Mouse (Mus musculus): Measurements from ENCODE around the gene 4932438H23Rik. TPM values are rescaled to one million over a fixed set of nuclear protein-coding genes. Genes with fewer than 3 reads are reported as not detected.

4932438H23Rik gene
- polyA plus RNA-seq, 1 experiment = not detected

GRCm38 (mm10) chr16:91116696-91117095 lies 21.8 kb upstream of the 4932438H23Rik start:
- H3K36me3 ChIP-seq (ENCODE audit: control insufficient read depth, insufficient read depth, low read length) = no peaks in the 10 kb centered on the region
- no peak overlapping the region for H3K4me3 ChIP-seq (ENCODE audit: extremely low read depth, insufficient read depth, insufficient read length)
- TF ChIP-seq POLR2A (IDR thresholded peaks at IDR 0.05; ENCODE audit: low read depth, low read length) = no peak
- TF ChIP-seq CTCF (IDR thresholded peaks at IDR 0.05; ENCODE audit: extremely low read depth, insufficient read depth, insufficient read length, insufficient replicate concordance) = no peak
- DNase-seq (ENCODE audit: low read depth in 1 of 2, low spot score in 2 of 2) = no peak
- H3K4me1 ChIP-seq (ENCODE audit: control insufficient read depth, insufficient read depth, insufficient read length) = no peaks in the 10 kb centered on the region
- H3K27ac ChIP-seq (ENCODE audit: insufficient read depth, low read length) = no peak overlapping the region
- 61% methylated on average over 7 of the region's 7 CpGs for WGBS
- no peaks in the 10 kb centered on the region for H3K27me3 ChIP-seq (ENCODE audit: control insufficient read depth, insufficient read depth, low read length)

DNA sequence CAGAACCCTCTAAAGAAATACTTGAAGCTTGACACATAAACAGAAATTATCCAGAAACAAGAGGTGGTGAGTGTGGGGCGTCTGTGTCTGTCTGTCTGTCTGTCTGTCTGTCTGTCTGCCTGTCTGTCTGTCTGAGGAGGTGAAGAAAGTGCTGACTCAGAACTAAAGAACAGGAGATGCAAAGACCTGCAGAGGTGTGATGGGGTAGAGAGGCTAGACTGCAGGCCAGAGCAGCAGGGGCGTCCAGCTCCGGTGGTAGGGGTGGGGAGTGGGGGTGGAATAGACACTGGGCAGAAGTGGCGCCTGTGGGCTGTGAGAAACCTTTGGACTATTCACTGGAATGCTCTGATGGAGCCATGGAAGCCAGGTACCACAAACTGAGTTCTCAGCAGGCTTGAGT lies 21.1 kb upstream of the 4932438H23Rik start:
- no peak for DNase-seq (ENCODE audit: low read depth in 1 of 2, low spot score in 2 of 2)
- Histone ChIP-seq H3K4me3 (ENCODE audit: extremely low read depth, insufficient read depth, insufficient read length) (no peak overlapping the region), H3K4me1 (ENCODE audit: control insufficient read depth, insufficient read depth, insufficient read length) (no peaks in the 10 kb centered on the region), H3K36me3 (ENCODE audit: control insufficient read depth, insufficient read depth, low read length) (no peaks in the 10 kb centered on the region), H3K27me3 (ENCODE audit: control insufficient read depth, insufficient read depth, low read length) (no peaks in the 10 kb centered on the region), H3K27ac (ENCODE audit: insufficient read depth, low read length) (no peak overlapping the region)
- 88% methylated on average over 4 of the region's 4 CpGs for WGBS
- no peak for TF ChIP-seq POLR2A (IDR thresholded peaks at IDR 0.05; ENCODE audit: low read depth, low read length)
- TF ChIP-seq CTCF (IDR thresholded peaks at IDR 0.05; ENCODE audit: extremely low read depth, insufficient read depth, insufficient read length, insufficient replicate concordance) = no peak

GRCm38 (mm10) chr16:91110999-91111535 lies 16.1 kb upstream of the 4932438H23Rik start:
- no peak for DNase-seq (ENCODE audit: low read depth in 1 of 2, low spot score in 2 of 2)
- no peak for TF ChIP-seq CTCF (IDR thresholded peaks at IDR 0.05; ENCODE audit: extremely low read depth, insufficient read depth, insufficient read length, insufficient replicate concordance)
- TF ChIP-seq POLR2A (IDR thresholded peaks at IDR 0.05; ENCODE audit: low read depth, low read length) = no peak

GRCm38 (mm10) chr16:91107608-91108007 lies 12.7 kb upstream of the 4932438H23Rik start:
- no peaks in the 10 kb centered on the region for H3K36me3 ChIP-seq (ENCODE audit: control insufficient read depth, insufficient read depth, low read length)
- H3K27me3 ChIP-seq (ENCODE audit: control insufficient read depth, insufficient read depth, low read length) = no peaks in the 10 kb centered on the region
- no peaks in the 10 kb centered on the region for H3K4me1 ChIP-seq (ENCODE audit: control insufficient read depth, insufficient read depth, insufficient read length)
- DNase-seq (ENCODE audit: low read depth in 1 of 2, low spot score in 2 of 2) = no peak
- TF ChIP-seq CTCF (IDR thresholded peaks at IDR 0.05; ENCODE audit: extremely low read depth, insufficient read depth, insufficient read length, insufficient replicate concordance) = no peak
- TF ChIP-seq POLR2A (IDR thresholded peaks at IDR 0.05; ENCODE audit: low read depth, low read length) = no peak
- no peak overlapping the region for H3K27ac ChIP-seq (ENCODE audit: insufficient read depth, low read length)
- 82% methylated on average over 10 of the region's 11 CpGs for WGBS
- H3K4me3 ChIP-seq (ENCODE audit: extremely low read depth, insufficient read depth, insufficient read length) = no peak overlapping the region

More at GRCm38 (mm10) chr16:91110999-91111535, 16.1 kb upstream of the 4932438H23Rik start:
- 40% methylated on average over 11 of the region's 11 CpGs for WGBS
- Histone ChIP-seq H3K4me3 (ENCODE audit: extremely low read depth, insufficient read depth, insufficient read length) (no peak overlapping the region), H3K36me3 (ENCODE audit: control insufficient read depth, insufficient read depth, low read length) (no peaks in the 10 kb centered on the region), H3K27ac (ENCODE audit: insufficient read depth, low read length) (no peak overlapping the region), H3K4me1 (ENCODE audit: control insufficient read depth, insufficient read depth, insufficient read length) (no peaks in the 10 kb centered on the region), H3K27me3 (ENCODE audit: control insufficient read depth, insufficient read depth, low read length) (no peaks in the 10 kb centered on the region)

DNA sequence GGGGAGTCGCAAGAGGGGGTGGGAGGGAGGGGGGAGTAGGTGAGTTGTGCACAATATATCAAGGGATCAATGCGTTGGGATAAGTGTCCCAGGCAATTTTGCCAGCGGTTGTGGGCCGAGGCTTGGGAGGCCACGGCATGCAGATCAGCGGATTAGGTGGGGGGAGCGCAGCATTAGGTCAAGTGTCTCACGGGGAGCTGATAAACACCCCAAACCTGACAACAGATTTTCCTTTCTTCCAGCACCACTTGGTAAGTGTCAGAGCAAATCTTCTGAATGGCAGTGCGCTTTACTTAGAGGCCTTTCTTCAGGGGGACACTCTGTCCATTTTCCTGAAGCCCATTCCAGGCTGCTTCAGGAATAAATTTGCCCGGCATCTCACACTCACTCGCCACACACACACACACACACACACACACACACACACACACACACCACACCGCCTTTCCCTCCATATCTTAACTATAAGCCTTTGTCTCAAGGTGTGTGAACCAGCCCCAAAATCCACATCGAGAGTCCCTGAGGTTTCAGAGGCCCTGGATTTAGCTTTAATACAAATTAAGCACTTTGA lies 10.6 kb upstream of the 4932438H23Rik start:
- Histone ChIP-seq H3K27me3 (ENCODE audit: control insufficient read depth, insufficient read depth, low read length) (no peaks in the 10 kb centered on the region), H3K4me1 (ENCODE audit: control insufficient read depth, insufficient read depth, insufficient read length) (no peaks in the 10 kb centered on the region), H3K36me3 (ENCODE audit: control insufficient read depth, insufficient read depth, low read length) (no peaks in the 10 kb centered on the region), H3K4me3 (ENCODE audit: extremely low read depth, insufficient read depth, insufficient read length) (no peak overlapping the region), H3K27ac (ENCODE audit: insufficient read depth, low read length) (no peak overlapping the region)
- TF ChIP-seq POLR2A (IDR thresholded peaks at IDR 0.05; ENCODE audit: low read depth, low read length) = no peak
- 71% methylated on average over 13 of the region's 13 CpGs for WGBS
- DNase-seq (ENCODE audit: low read depth in 1 of 2, low spot score in 2 of 2) = no peak

DNA sequence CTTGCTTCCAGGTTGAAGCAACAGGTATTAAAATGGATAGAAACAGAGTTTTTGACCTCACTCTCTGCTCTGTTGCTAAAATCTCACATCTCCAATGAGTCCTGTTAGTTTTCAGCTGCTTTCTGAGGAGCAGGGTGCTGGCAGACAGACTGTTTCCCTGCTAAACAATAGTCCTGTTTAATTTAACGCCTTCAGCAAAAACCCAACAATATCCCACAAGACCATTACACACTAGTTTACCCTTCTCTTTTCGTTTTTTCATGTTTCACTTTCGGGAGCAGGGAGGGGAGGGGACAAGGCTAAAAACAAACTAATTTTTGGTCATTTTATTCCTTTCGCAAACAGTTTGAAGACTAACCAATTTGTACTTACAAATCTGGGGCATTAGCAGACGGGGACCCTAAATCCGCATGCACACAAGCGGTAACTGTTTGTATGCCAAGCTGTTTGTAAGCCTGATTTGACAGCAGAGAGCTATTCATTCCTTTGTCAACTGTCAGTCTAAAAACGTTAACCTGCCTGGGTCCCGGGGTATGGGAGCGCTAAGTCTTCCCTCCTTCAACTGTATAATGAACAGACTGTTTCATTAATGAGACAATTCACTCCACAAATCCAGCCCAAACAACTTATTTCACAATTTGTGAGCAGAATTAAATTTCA lies 10.0 kb upstream of the 4932438H23Rik start:
- H3K4me3 ChIP-seq (ENCODE audit: extremely low read depth, insufficient read depth, insufficient read length) = no peak overlapping the region
- no peak overlapping the region for H3K27ac ChIP-seq (ENCODE audit: insufficient read depth, low read length)
- H3K4me1 ChIP-seq (ENCODE audit: control insufficient read depth, insufficient read depth, insufficient read length) = no peaks in the 10 kb centered on the region
- H3K36me3 ChIP-seq (ENCODE audit: control insufficient read depth, insufficient read depth, low read length) = no peaks in the 10 kb centered on the region
- DNase-seq (ENCODE audit: low read depth in 1 of 2, low spot score in 2 of 2) = no peak
- 64% methylated on average over 10 of the region's 10 CpGs for WGBS
- no peaks in the 10 kb centered on the region for H3K27me3 ChIP-seq (ENCODE audit: control insufficient read depth, insufficient read depth, low read length)
- no peak for TF ChIP-seq CTCF (IDR thresholded peaks at IDR 0.05; ENCODE audit: extremely low read depth, insufficient read depth, insufficient read length, insufficient replicate concordance)
- no peak for TF ChIP-seq POLR2A (IDR thresholded peaks at IDR 0.05; ENCODE audit: low read depth, low read length)

GRCm38 (mm10) chr16:91103386-91103785 lies 8.5 kb upstream of the 4932438H23Rik start:
- H3K27ac ChIP-seq (ENCODE audit: insufficient read depth, low read length) = no peak overlapping the region
- no peak for TF ChIP-seq CTCF (IDR thresholded peaks at IDR 0.05; ENCODE audit: extremely low read depth, insufficient read depth, insufficient read length, insufficient replicate concordance)
- TF ChIP-seq POLR2A (IDR thresholded peaks at IDR 0.05; ENCODE audit: low read depth, low read length) = no peak
- H3K4me3 ChIP-seq (ENCODE audit: extremely low read depth, insufficient read depth, insufficient read length) = no peak overlapping the region
- no peaks in the 10 kb centered on the region for H3K4me1 ChIP-seq (ENCODE audit: control insufficient read depth, insufficient read depth, insufficient read length)
- peak in 1 of 2 experiments; percentile 48 for DNase-seq (ENCODE audit: low read depth in 1 of 2, low spot score in 2 of 2)
- 87% methylated on average over 14 of the region's 14 CpGs for WGBS
- no peaks in the 10 kb centered on the region for H3K36me3 ChIP-seq (ENCODE audit: control insufficient read depth, insufficient read depth, low read length)
- no peaks in the 10 kb centered on the region for H3K27me3 ChIP-seq (ENCODE audit: control insufficient read depth, insufficient read depth, low read length)
